Mouse (Mus musculus) spleen, adult 10 weeks (tissue): ENCODE measurements around the gene Ubash3a. TPM values are rescaled to one million over a fixed set of nuclear protein-coding genes. Genes with fewer than 3 reads are reported as not detected.

Experiments used
- polyA plus RNA-seq: library from polyadenylated mRNA; stranded (reverse); fragments of 350-450 nt; fragmentation: Illumina TruSeq; extraction: RNeasy Lipid Tissue Mini Kit (QIAGEN cat#74804); gene quantifications from one replicate; pipeline ENCODE4 v1.2.3, GENCODE M21; 2015; ENCODE audit warnings: low replicate concordance; ENCODE audit not compliant: insufficient read depth

Gene Ubash3a
- polyA plus RNA-seq, result 10.1 TPM

DNA sequence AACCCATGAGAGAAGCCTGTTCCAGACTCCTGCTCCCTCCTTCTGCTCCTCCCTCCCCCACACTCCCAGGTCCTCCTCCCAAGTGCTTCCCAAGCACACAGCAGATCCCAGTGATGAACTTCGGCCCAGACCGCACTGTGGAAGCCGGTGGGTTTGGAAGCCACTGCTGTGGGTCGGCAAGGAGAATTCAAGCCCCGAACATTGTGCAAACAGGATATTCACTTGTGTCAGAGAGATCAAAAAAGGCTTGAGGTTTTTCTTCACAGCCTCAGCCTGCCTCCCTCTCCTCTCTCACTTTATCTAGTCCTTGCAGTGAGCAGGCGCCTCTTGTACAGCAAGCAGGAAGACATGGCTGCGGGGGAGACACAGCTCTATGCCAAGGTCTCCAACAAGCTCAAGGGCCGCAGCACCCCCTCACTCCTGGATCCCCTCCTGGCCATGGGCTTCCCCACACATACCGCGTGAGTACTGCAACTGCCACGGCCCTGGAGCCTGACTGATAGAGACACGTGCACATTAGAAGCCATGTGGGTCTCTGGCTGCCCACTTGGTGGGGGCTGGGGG lies at the start of gene Ubash3a:
Gene Ubash3a (plus strand): TSS at position 103 of the 564 bp plus-strand sequence.

DNA sequence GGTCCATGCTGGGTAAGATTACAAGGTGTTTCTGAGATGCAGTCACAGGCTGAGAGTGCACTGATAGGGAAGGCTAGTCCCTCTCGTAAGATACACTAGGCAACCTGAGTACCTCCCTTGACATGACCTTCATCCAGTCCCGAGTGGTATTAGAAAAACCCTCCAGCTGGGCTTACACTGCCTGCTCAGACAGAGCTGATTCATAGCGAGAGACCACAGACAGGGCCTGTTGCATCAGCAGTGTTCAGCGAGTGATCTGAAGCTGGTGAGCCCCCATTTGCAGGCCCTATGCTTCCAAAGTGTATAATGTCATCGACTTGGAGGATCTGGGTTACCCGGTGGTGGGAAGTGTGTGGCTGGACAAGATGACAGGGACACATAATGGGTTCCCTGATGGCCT lies 42.5 kb upstream of the Ubash3a start, which contains the start of gene Tff1:
Gene Tff1 (minus strand): TSS at position 151 of the 400 bp plus-strand sequence.

DNA sequence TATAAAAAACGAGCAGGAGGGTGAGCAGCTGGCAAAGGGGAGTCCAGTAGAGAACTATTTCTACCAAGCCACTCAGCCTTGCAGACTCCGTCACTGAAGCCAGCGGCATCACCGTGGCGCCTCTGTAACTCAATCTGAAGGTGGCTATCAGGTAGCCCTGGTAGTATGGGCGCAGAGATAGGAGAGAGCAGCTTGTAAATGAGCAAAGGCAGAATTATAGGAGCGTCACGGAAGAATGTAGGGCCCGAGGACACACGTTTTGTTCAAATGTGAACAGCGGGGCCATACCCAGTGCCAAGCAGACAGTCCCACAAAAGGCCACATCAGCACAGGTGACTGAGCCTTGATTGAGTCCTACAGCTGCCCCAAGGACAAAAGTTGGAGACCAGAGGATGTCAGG lies 8.8 kb upstream of the Ubash3a start, which contains the start of gene Tmprss3:
Gene Tmprss3 (minus strand): TSS at position 101 of the 400 bp plus-strand sequence.

DNA sequence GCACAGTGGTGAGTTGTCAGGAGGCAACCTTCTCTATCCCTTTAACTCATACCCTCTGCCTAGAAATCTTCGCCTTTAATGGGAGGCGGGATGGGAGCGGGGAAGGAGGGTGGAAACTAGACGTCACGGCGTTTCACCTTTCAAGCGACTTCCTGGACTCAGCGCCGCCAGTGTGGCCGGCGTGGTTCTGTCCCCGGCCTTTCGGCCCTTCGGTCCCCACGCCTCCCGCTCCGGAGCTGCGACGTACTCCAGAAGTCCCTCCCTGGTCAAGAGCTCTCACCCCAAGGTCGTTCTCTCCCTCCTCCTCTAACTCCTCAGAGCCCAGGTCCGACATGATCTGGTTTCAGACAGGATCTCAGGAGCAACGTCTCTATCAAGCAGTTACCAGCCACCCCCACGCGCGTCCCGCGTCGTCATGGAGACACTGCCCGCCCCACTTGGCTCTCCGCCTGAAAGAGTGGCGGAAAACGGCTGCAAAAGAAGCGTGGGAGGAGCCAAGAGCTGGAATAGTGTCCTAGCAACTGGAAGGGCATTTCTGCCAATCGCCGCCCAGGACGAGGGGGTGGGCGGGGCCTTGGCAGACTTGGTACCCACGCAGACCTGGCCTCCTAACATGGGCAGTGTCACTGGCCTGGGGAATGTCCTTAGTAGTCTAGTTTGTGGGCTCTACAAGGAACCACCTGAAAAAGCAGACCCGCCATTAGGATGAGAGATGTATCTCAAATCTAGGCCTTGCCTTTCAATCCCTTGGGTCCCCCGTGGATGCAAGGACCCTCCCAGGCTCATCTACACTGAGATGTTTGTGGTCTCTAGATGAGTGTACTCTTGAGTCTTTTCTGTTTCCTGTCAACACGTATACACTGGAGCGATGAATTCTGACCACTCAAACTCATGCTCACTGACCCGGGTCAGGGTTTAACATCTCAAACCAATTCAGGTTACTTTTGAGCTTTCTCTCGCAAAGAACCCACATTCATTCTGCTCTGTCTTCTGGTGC lies 69.5 kb downstream of the Ubash3a start, which contains the start of gene Rsph1:
Gene Rsph1 (minus strand): TSS at position 462 of the 997 bp plus-strand sequence.

GRCm38 (mm10) chr17:31286492-31286891 lies 78.8 kb downstream of the Ubash3a start, which contains the start of gene Slc37a1:
TSS of gene Slc37a1 (plus strand) at chr17:31286792.

Other genes starting within 250 kb of the Ubash3a start
- 24.0 TPM for gene Abcg1, start 150.2 kb upstream of the Ubash3a start, polyA plus RNA-seq
- not detected for gene Tff3, start 78.2 kb upstream of the Ubash3a start, polyA plus RNA-seq
- 0.87 TPM for gene Tff2, start 63.6 kb upstream of the Ubash3a start, polyA plus RNA-seq
- gene Tff1, start 42.6 kb upstream of the Ubash3a start, polyA plus RNA-seq, result not detected
- 0.26 TPM for gene Tmprss3, start 8.9 kb upstream of the Ubash3a start, polyA plus RNA-seq
- 0.48 TPM for gene Rsph1, start 69.5 kb downstream of the Ubash3a start, polyA plus RNA-seq
- 13.6 TPM for gene Slc37a1, start 78.9 kb downstream of the Ubash3a start, polyA plus RNA-seq
- gene Pde9a, start 178.3 kb downstream of the Ubash3a start, polyA plus RNA-seq, result 1.0 TPM